Mouse (Mus musculus) colon, adult 2 months (tissue): ENCODE results near the gene Pars2. TPM values are rescaled to one million over a fixed set of nuclear protein-coding genes. Genes with fewer than 3 reads are reported as not detected.

Experiments used
- polyA plus RNA-seq: library from polyadenylated mRNA; depleted of rRNA; stranded (reverse); fragments of >200 nt; gene quantifications from 2 replicates; pipeline ENCODE4 v1.2.3, GENCODE M21; 2012; rRNA removed

Gene Pars2
- 8.4 and 9.5 TPM in 2 replicates for polyA plus RNA-seq

DNA sequence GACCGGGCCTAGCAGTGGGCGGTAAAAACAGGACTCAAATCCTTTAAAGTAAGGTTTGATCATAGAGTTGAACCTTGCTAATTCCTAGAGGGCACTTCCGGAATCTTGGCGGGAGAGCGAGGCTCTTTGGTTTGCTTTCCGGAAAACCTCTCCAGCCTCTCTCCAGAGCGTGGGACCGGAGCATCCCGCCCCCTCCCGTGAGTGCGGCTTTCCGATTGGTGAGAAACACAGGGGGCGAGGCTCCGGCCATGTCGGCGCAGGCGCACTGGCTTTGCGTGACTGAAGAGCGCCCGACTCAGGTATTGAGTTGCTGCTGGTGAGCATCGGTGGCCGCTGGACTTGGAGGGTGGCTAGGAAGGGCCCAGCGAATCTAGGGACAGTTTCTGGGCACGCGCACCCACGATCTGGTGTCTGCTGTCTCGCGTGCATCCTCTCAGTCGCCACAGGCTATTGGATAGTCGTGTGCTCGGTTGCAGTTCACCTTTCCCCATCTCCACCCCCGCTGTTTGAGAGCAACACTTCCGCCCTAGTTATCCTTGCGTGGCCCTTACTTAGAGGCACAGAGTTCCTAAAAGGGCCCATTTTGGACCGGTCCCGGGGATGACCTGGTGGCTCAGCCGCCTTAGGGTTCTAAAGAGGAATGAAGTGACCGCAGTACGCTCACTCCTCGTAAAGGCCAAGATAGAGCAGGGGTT, at the start of gene Pars2:
Gene Pars2, plus strand, starts transcription at position 237 of the 695 bp plus-strand sequence.

DNA sequence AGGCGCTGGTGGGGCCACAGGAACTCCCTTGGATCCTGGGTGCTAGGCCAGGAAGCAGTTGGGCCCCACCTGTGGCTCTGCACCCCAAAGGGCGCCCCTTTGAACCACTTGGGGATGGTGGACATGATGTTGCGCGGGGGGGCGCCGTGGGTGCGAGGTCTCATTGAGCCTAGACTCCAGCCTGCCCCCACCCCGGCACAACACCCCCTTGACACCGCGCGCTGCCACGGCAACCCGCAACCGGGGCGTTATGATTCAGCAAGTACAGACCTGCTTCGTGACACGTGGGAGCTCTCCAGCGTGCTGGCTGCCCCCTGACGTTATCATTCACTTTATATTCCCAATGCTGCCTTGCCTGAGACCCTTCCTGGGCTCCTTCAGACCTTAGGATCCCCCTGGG, 33.8 kb upstream of the Pars2 start, which contains the start of gene Lexm:
Gene Lexm, minus strand, starts transcription at position 186 of the 400 bp plus-strand sequence.

DNA sequence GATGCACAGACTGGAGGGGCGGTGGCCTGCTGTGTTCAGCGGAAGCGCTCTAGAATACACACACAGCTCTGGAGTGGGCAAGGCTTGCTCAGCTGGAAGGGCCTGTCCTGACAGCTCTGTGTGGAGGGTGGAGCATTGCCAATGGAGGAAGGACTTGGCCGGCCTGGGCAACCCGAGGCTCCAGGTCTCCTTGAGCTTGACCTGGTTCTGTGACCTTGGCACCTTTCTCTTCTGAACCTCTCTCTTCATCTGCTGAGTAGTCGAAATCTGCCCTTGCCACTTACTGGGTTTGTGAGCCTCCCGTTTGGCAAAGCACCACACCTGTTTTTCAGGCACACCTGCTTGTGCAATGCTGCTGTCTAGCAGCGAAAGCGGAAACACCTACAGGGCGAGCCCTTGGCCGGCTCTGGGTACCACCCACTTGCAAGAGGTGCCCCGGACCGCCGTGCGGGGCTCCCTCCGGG, 28.8 kb upstream of the Pars2 start, which contains the start of gene Ttc22:
Gene Ttc22, plus strand, starts transcription at position 403 of the 464 bp plus-strand sequence.

DNA sequence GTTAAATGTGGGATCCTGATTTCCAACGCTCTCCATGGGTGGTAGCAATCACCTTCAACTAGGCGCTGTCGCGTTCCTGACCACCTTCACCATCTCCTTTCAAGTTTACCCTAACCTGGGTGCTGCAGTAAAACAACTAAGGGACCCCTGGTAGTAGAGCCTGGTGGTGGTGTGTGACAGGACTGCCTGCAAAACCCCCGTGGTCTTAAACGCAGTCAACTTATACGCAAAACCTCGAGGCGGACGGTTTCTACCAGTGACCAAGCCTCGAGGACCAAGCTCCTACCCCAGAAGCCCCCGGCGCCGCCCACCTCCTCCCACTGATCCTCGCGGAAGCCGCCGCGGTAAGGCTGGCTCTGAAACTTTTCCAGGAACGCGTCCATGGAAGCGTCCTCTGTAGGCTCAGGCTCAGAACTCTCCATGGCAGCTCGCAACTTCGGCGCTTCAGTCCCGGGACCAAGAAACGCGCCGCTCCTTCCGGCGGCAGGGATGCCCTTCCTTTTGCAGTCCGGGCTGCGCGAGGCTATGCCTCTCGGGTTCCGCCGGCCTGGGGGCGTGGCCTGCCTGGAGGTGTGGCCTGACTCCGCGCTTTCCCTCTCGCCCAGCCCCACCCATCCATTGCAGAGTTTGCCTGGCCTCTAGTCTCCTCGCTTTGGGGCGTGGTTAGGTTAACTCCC, 27.7 kb downstream of the Pars2 start, which contains the start of gene Ttc4:
Gene Ttc4, minus strand, starts transcription at position 503 of the 677 bp plus-strand sequence.

Other genes starting within 250 kb of the Pars2 start
- gene Pcsk9, start 186.7 kb upstream of the Pars2 start, polyA plus RNA-seq = 11.0 and 17.9 TPM in 2 replicates
- gene Bsnd, start 158.8 kb upstream of the Pars2 start, polyA plus RNA-seq = not detected in 2 replicates
- gene Dhcr24, start 90.0 kb upstream of the Pars2 start, polyA plus RNA-seq = 130 and 177 TPM in 2 replicates
- gene Lexm, start 33.8 kb upstream of the Pars2 start, polyA plus RNA-seq = not detected in 2 replicates
- gene Ttc22, start 28.6 kb upstream of the Pars2 start, polyA plus RNA-seq = 94.4 and 121 TPM in 2 replicates
- gene Ttc4, start 27.9 kb downstream of the Pars2 start, polyA plus RNA-seq = 39.6 and 39.7 TPM in 2 replicates
- 1.1 and 1.4 TPM in 2 replicates for gene Mroh7, start 79.9 kb downstream of the Pars2 start, polyA plus RNA-seq
- gene Fam151a, start 82.8 kb downstream of the Pars2 start, polyA plus RNA-seq = 0.20 and 0.24 TPM in 2 replicates
- gene Acot11, start 153.9 kb downstream of the Pars2 start, polyA plus RNA-seq = 41.7 and 49.6 TPM in 2 replicates